Mouse (Mus musculus) cortical plate, adult 2 months (tissue): ENCODE data around the gene Itga10. TPM values are rescaled to one million over a fixed set of nuclear protein-coding genes. Genes with fewer than 3 reads are reported as not detected.

Source experiments
- H3K27ac ChIP-seq: fragments of 200-500 bp; 2 replicates; pipeline ENCODE4 v1.5.1; 2012; ENCODE audit warnings: low read length, control low read depth, inconsistent platforms; ENCODE audit not compliant: insufficient read depth
- H3K4me1 ChIP-seq: fragments of 200-500 bp; 2 replicates; pipeline ENCODE4 v1.6.1; 2011; ENCODE audit warnings: low read length; ENCODE audit not compliant: control insufficient read depth, insufficient read depth
- H3K4me3 ChIP-seq: fragments of 200-500 bp; 2 replicates; pipeline ENCODE4 v1.5.1; 2011; ENCODE audit warnings: mild to moderate bottlenecking, low read length, control low read depth; ENCODE audit not compliant: insufficient read depth
- CTCF ChIP-seq: fragments of 200-500 bp; IDR thresholded peaks from 2 replicates; pipeline ENCODE4 v1.5.1; 2011; ENCODE audit warnings: mild to moderate bottlenecking, control low read depth, low read length; ENCODE audit not compliant: insufficient read depth; ENCODE audit errors: extremely low read depth
- POLR2A ChIP-seq: fragments of 200-500 bp; IDR thresholded peaks from 2 replicates; pipeline ENCODE4 v1.6.1; 2011; ENCODE audit warnings: mild to moderate bottlenecking, low read length, control low read depth; ENCODE audit not compliant: insufficient read depth; ENCODE audit errors: extremely low read depth
- polyA plus RNA-seq: library from polyadenylated mRNA; depleted of rRNA; stranded (reverse); fragments of >200 nt; gene quantifications from 2 replicates; pipeline ENCODE4 v1.2.3, GENCODE M21; 2012; rRNA removed

Gene Itga10
- polyA plus RNA-seq, 1 experiment: 2.9 TPM

GRCm38 (mm10) chr3:96706984-96707383 lies 61.6 kb downstream of the Itga10 start:
- H3K27ac ChIP-seq: no peak overlapping the region
- TF ChIP-seq CTCF (no peak), POLR2A (no peak)
- H3K4me1 ChIP-seq: no peaks in the 10 kb centered on the region
- no peak overlapping the region for H3K4me3 ChIP-seq

GRCm38 (mm10) chr3:96707903-96708683 lies 62.7 kb downstream of the Itga10 start, which contains the start of gene Nudt17:
Nudt17 (minus strand) TSS chr3:96708562.
- peak within 1 kb of the TSS; percentile 43 for H3K4me3 ChIP-seq
- H3K4me1 ChIP-seq: no peaks in the 10 kb centered on the region
- peak; percentile 59 for TF ChIP-seq CTCF
- no peak for TF ChIP-seq POLR2A
- H3K27ac ChIP-seq: no peak within 1 kb of the TSS

- no peaks in the 10 kb centered on the region for H3K4me1 ChIP-seq
- H3K4me3 ChIP-seq: peak overlapping the region; percentile 43; the same call in 1 of the 2 replicates
- no peak for TF ChIP-seq POLR2A
- TF ChIP-seq CTCF: no peak
- no peak overlapping the region for H3K27ac ChIP-seq
Measured at GRCm38 (mm10) chr3:96708684-96709064, 63.3 kb downstream of the Itga10 start.

Other genes with a start within 250 kb of the Itga10 start
- not detected in 2 replicates for gene BC107364, start 193.3 kb upstream of the Itga10 start, polyA plus RNA-seq
- gene Hfe2, start 120.4 kb upstream of the Itga10 start, polyA plus RNA-seq: 1.4 and 1.5 TPM in 2 replicates
- 31.4 and 38.5 TPM in 2 replicates for gene Txnip, start 87.6 kb upstream of the Itga10 start, polyA plus RNA-seq
- not detected in 2 replicates for gene Gm16253, start 68.6 kb upstream of the Itga10 start, polyA plus RNA-seq
- gene Polr3gl, start 51.4 kb upstream of the Itga10 start, polyA plus RNA-seq: 44.5 and 55.9 TPM in 2 replicates
- 61.6 and 61.9 TPM in 2 replicates for gene Ankrd34a, start 48.9 kb upstream of the Itga10 start, polyA plus RNA-seq
- gene Lix1l, start 44.4 kb upstream of the Itga10 start, polyA plus RNA-seq: 20.9 and 22.7 TPM in 2 replicates
- 33.9 and 38.0 TPM in 2 replicates for gene Rbm8a, start 15.7 kb upstream of the Itga10 start, polyA plus RNA-seq
- gene Pex11b, start 10.2 kb upstream of the Itga10 start, polyA plus RNA-seq: 62.8 and 66.9 TPM in 2 replicates
- 0.13 and 0.21 TPM in 2 replicates for gene Gm42957, start 10.1 kb upstream of the Itga10 start, polyA plus RNA-seq
- gene Ankrd35, start 24.5 kb downstream of the Itga10 start, polyA plus RNA-seq: 7.8 and 8.5 TPM in 2 replicates
- 24.6 and 25.4 TPM in 2 replicates for gene Pias3, start 50.8 kb downstream of the Itga10 start, polyA plus RNA-seq
- 16.8 and 19.6 TPM in 2 replicates for gene Nudt17, start 63.0 kb downstream of the Itga10 start, polyA plus RNA-seq
- gene Polr3c, start 82.0 kb downstream of the Itga10 start, polyA plus RNA-seq: 35.3 and 36.5 TPM in 2 replicates
- gene Rnf115, start 82.1 kb downstream of the Itga10 start, polyA plus RNA-seq: 52.3 and 54.9 TPM in 2 replicates
- 0.17 and 0.19 TPM in 2 replicates for gene Pdzk1, start 183.7 kb downstream of the Itga10 start, polyA plus RNA-seq
- 0.06 TPM in 1 of 2 replicates, not detected in the other for gene Cd160, start 183.8 kb downstream of the Itga10 start, polyA plus RNA-seq